Mouse (Mus musculus) ES-Bruce4 (cell line): ENCODE measurements around the gene Cldn20. TPM values are rescaled to one million over a fixed set of nuclear protein-coding genes. Genes with fewer than 3 reads are reported as not detected.

Experiments used
- H3K27ac ChIP-seq: 2 replicates; pipeline ENCODE4 v1.5.1; 2012; ENCODE audit warnings: low read length, inconsistent platforms; ENCODE audit not compliant: insufficient read depth
- H3K27me3 ChIP-seq: 2 replicates; pipeline ENCODE4 v1.6.1; 2012; ENCODE audit warnings: mild to moderate bottlenecking, low read length, inconsistent platforms; ENCODE audit not compliant: control insufficient read depth, poor library complexity, insufficient read depth, severe bottlenecking
- H3K36me3 ChIP-seq: 2 replicates; pipeline ENCODE4 v1.6.1; 2012; ENCODE audit warnings: inconsistent platforms, mild to moderate bottlenecking, low read length, moderate library complexity; ENCODE audit not compliant: control insufficient read depth, poor library complexity, insufficient read depth, severe bottlenecking
- H3K4me1 ChIP-seq: one replicate; pipeline ENCODE4 v1.8.1; 2011; ENCODE audit warnings: low read length; ENCODE audit not compliant: control insufficient read depth, insufficient read depth
- H3K4me3 ChIP-seq: 2 replicates; pipeline ENCODE4 v1.5.1; 2011; ENCODE audit warnings: low read depth, mild to moderate bottlenecking, low read length
- H3K9ac ChIP-seq: 2 replicates; pipeline ENCODE4 v1.6.1; 2012; ENCODE audit warnings: low read depth, mild to moderate bottlenecking, inconsistent platforms; ENCODE audit not compliant: poor library complexity, severe bottlenecking
- H3K9me3 ChIP-seq: replicated peaks from 2 replicates; pipeline ENCODE4 v1.6.1; 2012; ENCODE audit warnings: mild to moderate bottlenecking, low read length, inconsistent platforms; ENCODE audit not compliant: control insufficient read depth, poor library complexity, insufficient read depth, severe bottlenecking
- CTCF ChIP-seq: IDR thresholded peaks from one replicate; pipeline ENCODE4 v1.8.1; 2011; ENCODE audit warnings: low read depth, low read length
- EP300 ChIP-seq: IDR thresholded peaks from 2 replicates; pipeline ENCODE4 v1.6.1; 2011; ENCODE audit warnings: low read depth, low read length; ENCODE audit not compliant: insufficient read depth
- POLR2A ChIP-seq: IDR thresholded peaks from one replicate; pipeline ENCODE4 v1.8.1; 2011; ENCODE audit warnings: low read length; ENCODE audit not compliant: insufficient read depth
- polyA plus RNA-seq: library from polyadenylated mRNA; stranded (reverse); fragments of >200 nt; gene quantifications from 2 replicates; pipeline ENCODE4 v1.2.4, GENCODE M21; 2011; ENCODE audit warnings: low read depth; ENCODE audit not compliant: missing spikeins, insufficient read depth, insufficient read length

Cldn20 gene
- not detected in 2 replicates for polyA plus RNA-seq

- H3K9ac ChIP-seq = no peak within 1 kb of the TSS
- no peaks in the 10 kb centered on the region for H3K27me3 ChIP-seq
- H3K36me3 ChIP-seq = 0 out of 2 replicates have a peak, but pooled peaks cover 2% of the 10 kb centered on the region
- H3K27ac ChIP-seq = no peak within 1 kb of the TSS
- H3K9me3 ChIP-seq = no peaks in the 10 kb centered on the region
- no peak within 1 kb of the TSS for H3K4me3 ChIP-seq
- no peaks in the 10 kb centered on the region for H3K4me1 ChIP-seq
- TF ChIP-seq CTCF (no peak), POLR2A (no peak), EP300 (no peak)
These were observed at the start of gene Cldn20 for GRCm38 (mm10) chr17:3532254-3532653. Gene Cldn20 (plus strand): TSS chr17:3532554.

DNA sequence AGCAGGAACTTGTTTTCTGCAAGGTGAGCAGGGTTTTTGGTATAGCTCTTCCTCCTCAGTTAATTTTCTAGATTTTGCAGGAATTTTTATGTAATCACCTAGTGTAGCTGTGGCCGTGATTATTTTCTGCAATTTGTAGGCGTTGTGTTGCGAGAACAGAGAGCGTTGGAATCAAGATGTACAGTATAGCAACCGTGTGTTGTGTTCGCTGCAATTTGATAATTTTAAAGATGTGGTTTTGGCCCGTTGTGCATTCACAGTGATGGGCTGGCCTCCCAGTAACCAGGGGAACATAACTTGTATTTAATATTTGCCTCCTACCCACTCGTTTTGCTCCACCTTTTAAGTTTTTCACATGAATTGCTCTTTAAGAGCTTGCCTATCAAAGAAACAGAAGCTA lies 49.3 kb upstream of the Cldn20 start:
- no peak overlapping the region for H3K9ac ChIP-seq
- TF ChIP-seq EP300 = no peak
- TF ChIP-seq CTCF = no peak
- no peak for TF ChIP-seq POLR2A
- no peaks in the 10 kb centered on the region for H3K27me3 ChIP-seq
- H3K4me3 ChIP-seq = no peak overlapping the region
- H3K36me3 ChIP-seq = no peaks in the 10 kb centered on the region
- no peaks in the 10 kb centered on the region for H3K9me3 ChIP-seq
- H3K27ac ChIP-seq = no peak overlapping the region
- H3K4me1 ChIP-seq = no peaks in the 10 kb centered on the region

DNA sequence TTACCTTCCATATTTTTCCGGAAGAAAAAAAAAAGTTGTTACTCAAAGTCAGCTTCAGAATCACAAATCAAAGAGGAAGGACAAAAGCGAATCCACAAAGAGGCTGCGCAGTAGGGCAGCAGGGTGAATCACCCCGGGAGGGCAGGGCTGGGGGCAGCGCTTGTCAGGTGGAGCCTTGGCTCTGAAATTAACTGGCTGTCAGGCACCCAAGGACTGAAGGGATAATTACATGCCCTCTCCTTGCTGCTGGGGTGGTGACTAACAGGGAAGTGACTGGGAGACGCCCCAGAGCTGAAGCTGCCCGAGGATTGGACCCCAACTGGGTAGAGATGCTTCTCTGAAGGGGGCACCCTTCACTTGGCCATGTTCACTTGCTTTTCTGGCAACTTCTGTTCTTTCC lies 46.5 kb upstream of the Cldn20 start:
- no peak overlapping the region for H3K9ac ChIP-seq
- H3K4me1 ChIP-seq = no peaks in the 10 kb centered on the region
- TF ChIP-seq POLR2A (no peak), CTCF (no peak), EP300 (no peak)
- H3K36me3 ChIP-seq = no peaks in the 10 kb centered on the region
- no peaks in the 10 kb centered on the region for H3K9me3 ChIP-seq
- no peak overlapping the region for H3K4me3 ChIP-seq
- no peak overlapping the region for H3K27ac ChIP-seq
- no peaks in the 10 kb centered on the region for H3K27me3 ChIP-seq

DNA sequence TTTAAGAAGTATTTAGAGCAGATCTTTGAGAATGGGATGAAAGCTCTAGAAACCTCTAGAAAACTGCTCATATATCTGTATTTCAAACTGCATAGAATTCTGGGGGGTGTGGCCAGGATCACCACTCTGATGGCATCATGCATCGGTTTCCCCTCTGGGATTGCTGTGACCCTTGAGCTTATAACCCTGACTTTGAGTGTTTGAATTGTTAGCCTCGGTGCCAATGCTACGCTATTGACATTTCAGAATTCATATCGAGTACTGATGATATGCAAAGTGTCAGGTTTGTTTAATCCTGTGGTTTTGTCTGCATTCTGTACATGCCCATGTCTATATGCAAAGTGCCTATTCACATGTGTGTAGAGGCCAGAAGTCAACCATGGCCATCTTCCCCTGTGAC lies 45.1 kb upstream of the Cldn20 start:
- H3K27ac ChIP-seq = no peak overlapping the region
- TF ChIP-seq EP300 = no peak
- no peak for TF ChIP-seq POLR2A
- TF ChIP-seq CTCF = no peak
- no peaks in the 10 kb centered on the region for H3K4me1 ChIP-seq
- H3K4me3 ChIP-seq = no peak overlapping the region
- H3K9ac ChIP-seq = no peak overlapping the region
- H3K36me3 ChIP-seq = no peaks in the 10 kb centered on the region
- no peaks in the 10 kb centered on the region for H3K9me3 ChIP-seq
- no peaks in the 10 kb centered on the region for H3K27me3 ChIP-seq

DNA sequence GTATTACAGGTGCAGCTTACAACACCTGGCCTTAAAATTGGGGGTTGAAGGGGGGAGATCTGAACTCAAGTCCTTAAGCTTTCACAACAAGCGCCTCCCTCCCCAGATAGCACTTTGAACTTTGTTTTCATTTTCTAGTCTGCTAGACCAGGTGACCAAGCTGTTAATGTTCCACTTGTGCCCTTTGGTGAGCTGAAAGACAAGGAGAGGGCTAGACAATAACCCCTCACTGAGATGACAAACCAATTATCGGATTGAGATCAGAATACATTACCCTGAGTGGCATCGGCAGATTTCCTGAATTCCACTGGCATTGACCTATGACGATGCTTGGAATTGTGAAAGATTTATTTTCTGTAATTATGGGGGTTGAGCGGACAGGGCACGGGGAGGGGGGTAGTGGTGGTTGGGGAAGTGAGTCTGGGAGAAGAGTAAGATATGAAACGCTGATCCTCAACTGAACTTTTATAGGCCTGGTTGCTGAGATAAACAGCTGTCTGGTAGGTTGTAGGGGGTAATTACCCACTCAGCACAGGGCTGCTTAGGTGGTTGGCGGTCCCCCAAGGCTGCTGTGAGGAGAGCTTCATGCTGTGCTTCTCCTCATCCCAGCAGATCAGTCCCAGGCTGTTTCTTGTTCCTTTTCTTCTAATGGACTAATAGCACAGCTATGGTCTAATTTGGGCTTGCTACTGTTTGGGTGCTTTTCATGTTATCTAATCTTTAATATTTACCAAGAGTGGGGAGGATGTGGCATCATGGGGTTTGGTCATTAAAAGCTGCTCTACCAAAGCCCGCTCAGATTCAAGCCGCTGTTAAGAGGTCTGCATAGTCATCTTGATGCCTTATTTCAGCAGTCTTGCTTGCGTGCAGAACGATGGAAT lies 44.4 kb upstream of the Cldn20 start:
- Histone ChIP-seq H3K9ac (no peak overlapping the region), H3K9me3 (no peaks in the 10 kb centered on the region), H3K27me3 (no peaks in the 10 kb centered on the region), H3K4me1 (no peaks in the 10 kb centered on the region), H3K36me3 (no peaks in the 10 kb centered on the region), H3K27ac (no peak overlapping the region), H3K4me3 (no peak overlapping the region)
- TF ChIP-seq POLR2A = no peak
- TF ChIP-seq EP300 = no peak
- no peak for TF ChIP-seq CTCF

- Histone ChIP-seq H3K4me3 (no peak overlapping the region), H3K9me3 (no peaks in the 10 kb centered on the region), H3K4me1 (no peaks in the 10 kb centered on the region), H3K27me3 (no peaks in the 10 kb centered on the region), H3K9ac (no peak overlapping the region), H3K27ac (no peak overlapping the region), H3K36me3 (no peaks in the 10 kb centered on the region)
- TF ChIP-seq CTCF (no peak), POLR2A (no peak), EP300 (no peak)
These were observed 42.0 kb upstream of the Cldn20 start for GRCm38 (mm10) chr17:3490216-3490895.
